Mouse (Mus musculus) left cerebral cortex, postnatal 25 days (tissue): ENCODE data around the gene Tmem87a. TPM values are rescaled to one million over a fixed set of nuclear protein-coding genes. Genes with fewer than 3 reads are reported as not detected.

Experiments used
- DNase-seq, 2 experiments: peaks; one replicate each; pipeline ENCODE4 v3.0.0; 2022; ENCODE audit warnings: low spot score in 2 of 2, mixed read lengths in 1 of 2
- intact Hi-C: fragments of 180-260 bp; cut with DNase I; formaldehyde crosslinking; loops from one replicate; pipeline ENCODE4 v1.15.1; 2025
- total RNA-seq, 2 experiments: library from RNA; stranded (reverse); gene quantifications; 2 replicates each; pipeline ENCODE4 v1.2.3; 2021

Gene Tmem87a
- total RNA-seq, 2 experiments from 2014 or later, result 41.3 to 44.4 TPM

DNA sequence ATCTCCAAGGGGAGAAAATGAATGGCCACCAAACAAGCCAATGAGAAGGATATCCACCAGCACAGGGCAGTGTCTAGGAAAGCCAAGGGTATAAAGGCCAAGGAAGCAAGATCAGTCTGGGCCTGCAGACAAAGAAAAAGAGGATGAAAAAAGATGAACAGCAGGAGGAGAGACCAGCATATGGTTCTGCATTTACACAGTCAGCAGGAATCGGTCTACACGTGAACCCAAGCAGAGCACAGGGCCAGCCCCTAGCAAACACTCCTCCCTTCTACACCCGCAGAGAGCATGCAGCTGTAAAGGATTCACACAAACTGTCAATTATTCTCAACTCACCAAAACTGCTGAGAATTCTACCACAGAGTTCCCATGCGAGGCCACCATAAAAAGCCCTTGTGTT is 30.1 kb downstream of the Tmem87a start:
- intact Hi-C loops, result no loop called here
- DNase-seq, result no peak

DNA sequence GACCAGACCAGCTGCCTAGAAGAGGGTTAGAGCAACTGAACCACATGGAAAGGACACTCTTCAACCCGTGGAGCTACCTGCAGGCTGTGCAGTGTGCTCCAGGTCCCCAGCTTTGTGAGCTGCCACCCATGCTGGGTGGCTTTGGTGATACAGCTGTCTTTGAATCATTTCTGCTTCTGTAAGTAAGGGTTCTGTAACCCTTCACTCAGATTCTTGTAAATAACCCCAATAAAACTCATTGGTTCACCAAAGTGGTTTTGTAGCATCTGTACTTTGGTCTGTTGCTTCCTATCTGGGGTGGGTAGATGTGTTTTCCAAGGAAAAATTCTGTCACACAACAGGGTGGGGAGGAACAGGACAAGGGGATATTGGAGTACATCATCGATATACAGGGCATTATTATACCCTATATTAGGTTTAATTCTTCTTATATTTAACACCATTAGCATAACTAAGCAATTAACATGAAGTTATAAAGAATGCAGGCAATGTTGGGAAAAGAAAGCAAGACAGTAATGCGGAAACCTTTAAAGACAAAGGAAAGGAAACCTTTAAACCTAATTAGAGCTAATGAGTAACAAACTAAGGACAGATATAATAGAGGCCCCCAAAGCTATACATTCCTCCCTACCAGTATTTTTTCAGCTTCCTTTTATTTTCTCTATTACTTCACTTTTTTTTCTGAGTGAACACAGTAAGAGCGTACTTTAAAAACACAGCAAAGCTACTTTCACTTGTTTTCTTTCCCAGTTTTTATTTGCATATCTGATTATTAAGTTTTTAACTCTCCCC is 36.3 kb downstream of the Tmem87a start:
- no peak for DNase-seq
- intact Hi-C loops, result no loop called here

DNA sequence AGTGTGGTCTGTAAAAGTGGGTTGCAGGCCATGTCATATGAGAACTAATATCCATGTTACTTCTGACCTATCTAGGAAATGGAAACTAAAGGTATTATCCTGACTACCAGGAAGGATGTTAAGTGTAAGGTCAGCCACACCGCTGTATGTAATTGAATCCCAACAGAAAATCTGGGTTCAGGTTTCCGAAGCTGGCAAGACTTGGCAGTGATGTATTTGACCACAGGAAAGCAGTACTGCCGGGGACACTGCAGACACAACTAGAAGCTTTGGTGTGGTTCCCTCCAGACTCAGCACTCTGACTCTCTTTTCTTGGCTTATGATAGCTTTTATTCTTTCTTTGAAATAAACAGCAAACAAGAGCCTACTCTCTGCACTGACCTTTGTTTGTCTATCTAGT is 37.4 kb downstream of the Tmem87a start:
- intact Hi-C loops, result no loop called here
- no peak for DNase-seq

DNA sequence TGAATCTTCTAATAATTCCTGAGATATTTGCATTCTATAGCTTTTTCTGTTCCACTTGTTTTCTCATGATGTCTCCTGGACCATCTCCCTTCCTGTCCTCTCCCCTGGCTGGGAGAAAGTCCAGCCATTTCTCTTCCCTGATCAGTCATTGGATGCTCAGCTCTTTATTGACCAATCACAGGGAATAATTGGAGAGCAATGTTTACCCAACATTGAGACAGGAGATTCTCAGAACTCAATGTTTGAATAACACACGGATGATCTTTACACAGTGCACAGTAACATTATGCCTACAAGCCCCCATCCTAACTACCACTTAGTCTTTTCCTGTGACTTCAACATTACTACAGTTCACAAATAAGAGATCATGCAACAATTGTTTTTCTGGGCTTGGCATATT is 43.5 kb downstream of the Tmem87a start:
- DNase-seq, result no peak
- intact Hi-C loops, result no loop called here

DNA sequence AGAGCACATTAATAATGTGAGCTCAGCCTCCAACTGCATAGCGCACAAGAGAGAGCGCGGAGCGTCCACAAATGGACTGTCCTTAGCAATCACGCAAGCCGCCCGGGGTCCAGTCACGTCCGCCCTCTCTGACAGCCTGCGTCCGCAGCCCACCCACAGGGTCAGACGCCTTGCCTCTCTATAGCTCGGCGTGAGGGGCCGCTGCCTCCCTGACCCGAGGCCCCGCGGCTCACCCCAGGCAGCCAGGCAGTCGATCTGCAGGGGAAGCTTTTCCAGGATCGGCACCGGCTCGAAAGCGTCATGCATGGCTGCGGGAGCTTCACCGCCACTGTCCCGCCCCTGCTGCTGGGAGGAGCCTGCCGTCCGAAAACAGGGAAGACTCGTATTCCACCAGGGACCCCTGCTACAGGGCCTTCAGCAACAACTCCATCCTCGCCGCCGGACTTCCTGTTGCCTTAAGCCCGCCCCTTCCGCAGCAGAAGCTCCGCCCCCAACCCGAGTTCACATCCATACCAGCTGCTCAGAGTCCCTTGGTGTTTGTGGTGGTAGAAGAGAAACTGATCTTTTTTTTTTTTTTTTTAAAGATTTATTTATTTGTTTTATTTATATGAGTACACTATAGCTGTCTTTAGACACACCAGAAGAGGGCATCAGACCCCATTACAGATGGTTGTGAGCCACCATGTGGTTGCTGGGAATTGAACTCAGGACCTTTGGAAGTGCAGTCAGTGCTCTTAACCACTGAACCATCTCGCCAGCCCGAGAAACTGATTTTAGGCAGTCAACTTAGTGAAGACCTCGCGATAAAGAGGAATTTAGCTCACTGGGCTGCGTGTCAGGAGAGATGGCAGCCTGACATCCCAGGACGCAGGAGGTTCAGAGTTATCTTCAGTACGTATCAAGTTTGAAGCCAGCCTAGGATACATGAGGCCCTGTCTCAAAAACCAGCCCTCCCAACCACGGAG is 50.9 kb downstream of the Tmem87a start, which contains the start of gene Vps39:
Vps39 (minus strand) TSS at position 456 of the 965 bp plus-strand sequence.
- peak; percentile 83 to 92 for DNase-seq
- intact Hi-C loops, result no loop called here

DNA sequence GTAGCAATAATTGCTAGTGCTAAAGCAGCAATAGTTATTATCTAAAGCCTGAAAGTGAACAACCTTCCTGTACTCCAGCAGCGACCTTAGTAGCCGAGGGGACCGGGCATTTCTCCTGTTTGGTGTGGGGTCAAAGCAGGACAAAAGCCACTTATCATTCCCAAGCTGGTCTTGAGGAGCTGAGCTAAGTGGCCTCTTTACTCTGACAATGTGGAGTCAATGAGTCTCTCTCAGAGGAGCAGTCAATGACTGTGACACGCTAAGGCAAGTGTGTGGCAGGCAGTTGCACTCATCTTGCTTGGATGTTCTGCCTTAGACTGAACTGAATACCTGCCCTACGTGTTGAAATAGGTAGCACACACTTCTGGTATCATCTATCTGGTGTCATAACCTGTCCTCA is 52.6 kb downstream of the Tmem87a start:
- no peak for DNase-seq
- intact Hi-C loops, result no loop called here

- DNase-seq, result peak in 1 of 2 experiments; percentile 26
- intact Hi-C loops, result no loop called here
Measured at GRCm38 (mm10) chr2:120348120-120348519, 55.8 kb downstream of the Tmem87a start.

GRCm38 (mm10) chr2:120341741-120342140 is 62.2 kb downstream of the Tmem87a start:
- intact Hi-C loops, result no loop called here
- DNase-seq, result no peak

DNA sequence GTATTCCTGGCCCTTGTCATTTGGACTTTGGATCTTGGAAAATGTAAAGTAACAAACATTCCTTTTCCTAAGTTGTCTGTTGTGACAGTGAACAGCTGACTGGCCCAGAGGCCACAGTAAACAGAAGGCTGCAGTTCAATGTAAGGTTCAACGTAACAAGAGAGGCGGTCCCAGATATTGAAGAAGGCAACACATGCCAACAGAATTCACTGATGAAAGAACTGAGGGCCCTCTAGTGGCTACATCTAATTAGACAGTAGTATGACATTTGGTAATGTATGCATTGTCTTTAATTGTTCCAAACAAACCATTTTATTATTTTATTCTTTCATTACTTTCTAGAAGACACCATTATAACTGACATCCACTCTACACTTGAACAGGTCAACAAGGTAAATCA is 66.0 kb downstream of the Tmem87a start:
- no peak for DNase-seq
- intact Hi-C loops, result no loop called here

GRCm38 (mm10) chr2:120331575-120331974 is 72.3 kb downstream of the Tmem87a start:
- intact Hi-C loops, result no loop called here
- DNase-seq, result peak; percentile 37 to 60

GRCm38 (mm10) chr2:120315077-120315476 is 88.8 kb downstream of the Tmem87a start:
- no peak for DNase-seq
- intact Hi-C loops, result no loop called here

- DNase-seq, result no peak
- intact Hi-C loops, result no loop called here
Measured at GRCm38 (mm10) chr2:120314487-120314886, 89.4 kb downstream of the Tmem87a start.

- intact Hi-C loops, result no loop called here
- no peak for DNase-seq
Measured at GRCm38 (mm10) chr2:120313976-120314375, 89.9 kb downstream of the Tmem87a start, which contains the start of gene Pla2g4f. TSS of gene Pla2g4f (minus strand) at chr2:120314165.

DNA sequence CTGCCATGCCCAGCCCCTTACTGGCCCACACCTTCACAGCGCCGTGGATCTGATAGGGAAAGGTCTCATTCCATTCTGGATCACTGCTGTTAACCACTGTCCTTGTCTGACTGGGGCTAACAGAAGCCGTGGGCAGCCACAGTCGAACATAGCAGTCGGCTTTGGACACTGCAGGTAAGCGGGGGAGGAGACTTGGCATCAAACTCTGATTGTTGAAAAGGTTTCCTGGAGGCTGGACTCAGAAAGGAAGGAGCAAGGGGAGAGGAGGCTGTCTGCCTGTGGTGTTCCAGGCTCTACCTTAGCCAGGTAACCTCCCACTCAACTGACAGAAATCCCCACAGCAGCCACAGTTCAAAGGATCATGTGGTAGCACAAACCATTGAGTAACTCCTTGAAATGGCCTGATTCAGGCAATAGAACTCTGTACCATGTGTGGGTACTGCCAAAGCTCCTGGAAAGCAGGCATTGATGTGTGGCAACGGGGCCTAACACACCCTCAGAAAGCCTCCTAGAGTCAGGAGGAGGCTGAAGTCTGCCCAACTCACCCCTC is 91.6 kb downstream of the Tmem87a start:
- no peak for DNase-seq
- intact Hi-C loops, result no loop called here

Other genes starting within 250 kb of the Tmem87a start
- gene Ehd4, start 249.5 kb downstream of the Tmem87a start, total RNA-seq, result 10 to 100 TPM; 13.2 to 18.8 TPM
- 10 to 100 TPM; 18.9 to 21.8 TPM for gene Pla2g4e, start 158.8 kb downstream of the Tmem87a start, total RNA-seq
- gene Pla2g4d, start 114.9 kb downstream of the Tmem87a start, total RNA-seq, result not detected
- gene Pla2g4f, start 89.9 kb downstream of the Tmem87a start, total RNA-seq, result not detected
- 10 to 100 TPM; 68.7 to 69.9 TPM for gene Vps39, start 51.0 kb downstream of the Tmem87a start, total RNA-seq
- 10 to 100 TPM; 12.6 to 15.7 TPM for gene Ganc, start 217 bp downstream of the Tmem87a start, total RNA-seq
- gene Capn3, start 51.9 kb upstream of the Tmem87a start, total RNA-seq, result 1 to 10 TPM; 5.8 to 6.7 TPM
- 100 to 1,000 TPM; 148 to 150 TPM for gene Zfp106, start 159.7 kb upstream of the Tmem87a start, total RNA-seq
- 10 to 100 TPM; 15.9 to 24.3 TPM for gene Snap23, start 163.6 kb upstream of the Tmem87a start, total RNA-seq
- gene Haus2, start 205.3 kb upstream of the Tmem87a start, total RNA-seq, result 10 to 100 TPM; 14.8 to 15.6 TPM
- gene Lrrc57, start 205.4 kb upstream of the Tmem87a start, total RNA-seq, result 10 to 100 TPM; 40.6 to 46.8 TPM
- gene Stard9, start 225.0 kb upstream of the Tmem87a start, total RNA-seq, result 1 to 10 TPM; 7.1 to 9.3 TPM